Mouse (Mus musculus) neural tube, embryonic 10.5 days (tissue): ENCODE results near the gene Rarb.

Experiments used
- DNase-seq: peaks from one replicate; pipeline ENCODE4 v3.0.0-alpha.2; 2017; ENCODE audit warnings: low spot score; ENCODE audit errors: extremely low spot score

Gene Rarb

DNA sequence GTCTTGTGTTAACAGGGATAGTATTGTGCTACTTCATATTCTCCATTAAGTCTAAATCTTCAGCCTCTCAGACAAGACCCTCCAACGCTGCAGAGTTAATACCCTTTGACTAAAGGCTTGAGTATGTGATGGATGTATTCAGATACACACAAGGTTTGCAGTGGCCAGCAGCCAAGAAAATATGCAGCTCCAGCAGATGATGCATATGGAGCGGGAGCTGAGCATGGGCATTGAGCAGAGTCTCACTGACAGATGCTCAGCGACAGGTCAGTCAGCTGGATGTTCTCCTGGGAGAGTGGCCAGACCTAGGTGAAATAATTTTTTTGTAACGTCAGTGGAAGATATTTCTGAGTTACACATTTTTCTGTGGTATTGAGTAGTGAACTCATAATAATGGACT lies 229.8 kb downstream of the Rarb start:
- no peak for DNase-seq

DNA sequence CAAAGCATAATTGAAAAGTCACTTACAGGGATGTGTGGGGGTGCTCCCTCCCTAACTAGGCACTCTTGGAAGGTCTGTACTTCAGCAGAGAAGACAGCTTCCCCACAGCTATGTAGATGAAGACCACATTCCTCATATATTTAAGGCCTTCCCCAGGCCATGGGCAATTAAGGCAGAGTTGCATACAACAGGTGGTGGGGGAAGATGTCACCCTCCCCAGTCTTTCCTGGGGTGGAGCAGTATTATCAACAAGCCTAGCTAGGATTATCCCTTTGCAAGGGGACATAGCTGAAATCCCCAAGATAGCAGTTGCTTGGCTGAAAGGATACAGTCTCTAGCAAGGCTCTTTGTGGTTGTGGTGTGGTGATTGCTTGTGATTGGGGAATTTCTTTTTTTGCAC lies 240.9 kb downstream of the Rarb start:
- no peak for DNase-seq

DNA sequence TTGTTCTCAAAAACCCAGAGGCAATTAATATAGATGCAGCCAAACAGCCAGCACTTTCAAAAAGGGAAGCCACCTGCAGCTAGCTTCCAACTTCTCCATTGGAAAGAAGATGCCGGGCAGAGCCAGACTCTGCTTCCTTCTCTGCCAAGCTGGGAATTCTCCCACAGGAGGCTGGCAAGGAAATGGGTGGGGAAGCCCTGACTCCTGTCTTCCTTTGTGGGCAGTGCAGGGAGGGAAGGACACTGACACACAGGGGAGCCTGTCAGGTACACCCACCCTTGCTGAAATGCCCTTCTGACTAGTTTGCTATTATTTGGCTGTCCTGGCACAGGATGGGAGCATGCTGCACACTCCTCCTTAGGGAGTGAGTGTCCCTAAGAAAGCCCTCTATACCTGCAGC lies 241.9 kb downstream of the Rarb start:
- no peak for DNase-seq

DNA sequence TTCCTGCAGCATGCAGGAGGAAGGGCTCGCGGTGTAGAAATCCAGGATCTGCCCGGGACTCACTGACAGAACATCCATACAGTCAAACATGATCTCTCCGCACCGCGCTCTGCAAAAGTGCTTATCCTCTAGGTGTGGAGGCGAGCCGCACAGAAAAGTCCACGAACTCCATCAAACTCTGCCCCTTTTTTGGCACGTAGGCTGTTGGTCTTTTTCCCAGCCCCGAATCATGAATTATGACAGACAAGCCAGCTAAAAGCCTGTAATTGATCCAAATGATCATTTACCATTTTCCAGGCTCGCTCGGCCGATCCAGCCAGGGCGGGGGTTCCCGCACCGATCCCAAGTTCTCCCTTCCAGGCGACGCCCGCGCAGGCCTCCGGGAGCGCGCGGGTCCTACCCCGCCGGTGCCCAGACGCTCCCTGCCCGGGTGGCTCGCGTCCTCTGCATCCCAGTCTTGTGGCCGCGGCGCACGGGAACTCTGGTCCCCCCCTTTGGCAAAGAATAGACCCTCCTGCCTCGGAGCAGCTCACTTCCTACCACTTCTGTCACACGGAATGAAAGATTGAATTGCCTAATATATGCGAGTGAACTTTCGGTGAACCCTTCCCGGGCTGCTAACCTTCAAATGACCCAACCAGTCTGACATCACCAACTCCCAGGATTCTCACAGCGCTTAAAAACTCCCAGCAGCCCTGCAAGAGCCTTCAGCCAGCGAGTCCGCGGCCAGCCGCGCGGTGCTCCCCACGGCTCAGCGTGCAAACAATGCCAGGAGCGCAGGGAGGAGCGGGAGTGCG lies 243.8 kb downstream of the Rarb start:
- peak; percentile 94 for DNase-seq

DNA sequence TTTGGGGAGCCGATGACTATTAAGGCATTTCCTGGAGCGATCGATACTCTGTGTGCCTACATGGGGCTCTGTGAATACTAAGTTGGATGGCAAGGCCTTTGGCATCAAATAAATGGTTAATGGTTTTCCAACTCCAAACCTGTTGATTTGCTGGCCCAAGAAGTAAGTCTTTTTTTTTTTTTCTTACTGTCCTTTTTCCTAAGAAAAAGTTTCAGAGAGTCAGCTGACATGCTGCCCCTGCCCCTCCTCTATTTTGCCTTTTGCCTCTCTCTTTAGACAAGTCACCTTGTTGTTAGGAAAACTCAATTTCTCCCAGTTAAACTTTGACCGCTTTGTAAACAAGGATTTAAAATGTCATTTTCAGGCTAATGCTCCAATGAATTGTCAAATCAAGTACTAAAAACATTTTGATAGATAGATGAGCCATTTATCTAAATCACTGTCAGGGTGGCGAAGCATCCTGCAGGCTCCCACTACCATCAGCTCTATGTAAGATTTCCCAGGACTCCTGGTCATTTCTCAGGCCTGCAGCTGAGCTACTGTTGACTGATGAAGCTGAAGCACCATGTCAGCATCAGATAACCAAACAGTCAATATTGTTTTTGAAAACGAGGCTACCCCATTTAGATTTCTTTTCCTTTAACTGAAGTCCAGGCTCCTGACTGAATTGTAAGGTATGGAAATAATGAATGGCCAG lies 245.3 kb downstream of the Rarb start:
- no peak for DNase-seq

DNA sequence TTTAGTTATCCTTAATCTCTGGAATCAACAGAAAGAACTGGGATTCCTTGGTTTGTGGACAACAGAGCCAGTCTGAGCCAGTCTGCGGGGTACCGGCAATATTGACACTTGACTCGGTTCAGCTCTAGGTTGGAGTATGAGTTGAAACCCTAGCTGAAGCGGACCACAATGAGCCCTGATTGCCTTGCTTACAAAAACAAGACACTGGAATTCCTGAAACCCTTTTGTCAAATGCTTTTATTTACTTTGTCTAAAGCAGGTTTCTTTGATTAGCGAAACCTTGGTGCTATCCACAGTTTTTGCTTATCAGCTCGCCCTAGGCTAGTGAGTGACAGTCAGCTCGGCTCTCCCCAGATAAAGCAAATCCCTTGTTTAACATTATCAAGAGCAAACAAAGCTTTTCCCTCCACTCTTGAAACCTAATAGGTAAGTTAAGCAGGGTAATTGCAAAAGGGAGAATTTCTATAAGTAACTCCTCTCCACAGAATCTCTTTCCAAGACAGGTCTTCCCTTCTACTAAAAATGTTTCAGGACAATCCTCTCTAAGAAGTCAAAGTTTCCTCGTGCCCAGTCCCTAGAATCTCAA lies 246.1 kb downstream of the Rarb start:
- DNase-seq = no peak

DNA sequence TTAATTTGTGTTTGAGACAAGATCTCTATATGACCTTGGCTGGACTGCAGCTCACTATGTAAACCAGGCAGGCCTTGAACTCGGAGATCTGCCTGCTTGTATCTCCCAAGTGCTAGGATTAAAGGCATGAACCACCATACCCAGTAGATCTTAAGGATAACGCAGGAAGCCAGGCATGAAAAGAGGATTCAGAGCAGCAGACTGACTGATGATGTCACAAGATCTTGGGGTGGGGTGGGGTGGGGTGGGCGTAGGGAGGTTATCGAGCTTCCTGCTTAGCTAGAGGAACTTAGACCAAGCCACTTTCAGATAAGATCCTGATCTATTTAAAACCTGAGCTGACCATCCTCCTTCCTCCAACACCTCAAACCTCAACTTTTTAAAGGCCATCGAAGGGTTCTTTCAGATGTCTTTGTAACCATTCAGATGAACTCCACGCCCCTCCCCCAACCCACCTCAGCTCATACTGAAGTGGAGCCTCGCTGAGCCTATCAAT lies 249.4 kb downstream of the Rarb start:
- DNase-seq = no peak

DNA sequence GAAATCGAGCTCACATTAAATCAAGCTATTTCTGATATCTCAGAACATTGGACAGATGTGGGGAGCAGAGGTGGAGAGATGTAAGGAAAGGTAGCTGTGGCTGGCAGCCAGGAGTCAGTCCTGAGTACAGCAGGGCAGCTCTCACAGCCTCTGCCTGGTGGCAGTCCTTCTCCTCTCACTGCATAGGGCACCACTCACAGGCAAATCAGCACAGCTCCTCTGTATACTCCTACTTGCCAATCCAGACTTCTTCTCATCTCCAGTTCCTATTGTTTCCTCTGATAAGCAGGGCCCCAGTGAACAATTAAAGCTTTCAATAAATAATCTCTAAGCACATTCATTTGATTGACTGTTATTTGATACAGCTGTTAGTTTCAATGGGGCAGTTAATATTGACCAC lies 252.0 kb downstream of the Rarb start:
- no peak for DNase-seq

DNA sequence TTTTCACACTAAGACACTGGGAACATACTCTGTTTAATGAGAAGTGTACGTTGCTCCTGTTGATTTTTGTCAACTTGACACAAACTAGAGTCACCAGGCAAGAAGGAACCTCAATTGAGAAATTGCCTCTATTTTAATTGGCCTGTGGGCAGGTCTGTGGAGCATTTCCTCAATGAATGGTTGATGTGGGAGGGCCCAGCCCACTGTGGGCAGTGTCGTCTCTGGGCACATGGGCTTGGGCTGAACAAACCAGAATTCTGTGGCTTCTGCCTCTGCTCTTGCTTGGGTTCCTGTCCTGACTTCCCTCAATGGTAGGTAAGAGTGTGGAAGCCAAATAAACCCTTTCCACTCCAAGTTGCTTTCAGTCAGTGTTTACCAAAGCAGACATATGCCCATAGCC lies 255.0 kb downstream of the Rarb start:
- DNase-seq = no peak

DNA sequence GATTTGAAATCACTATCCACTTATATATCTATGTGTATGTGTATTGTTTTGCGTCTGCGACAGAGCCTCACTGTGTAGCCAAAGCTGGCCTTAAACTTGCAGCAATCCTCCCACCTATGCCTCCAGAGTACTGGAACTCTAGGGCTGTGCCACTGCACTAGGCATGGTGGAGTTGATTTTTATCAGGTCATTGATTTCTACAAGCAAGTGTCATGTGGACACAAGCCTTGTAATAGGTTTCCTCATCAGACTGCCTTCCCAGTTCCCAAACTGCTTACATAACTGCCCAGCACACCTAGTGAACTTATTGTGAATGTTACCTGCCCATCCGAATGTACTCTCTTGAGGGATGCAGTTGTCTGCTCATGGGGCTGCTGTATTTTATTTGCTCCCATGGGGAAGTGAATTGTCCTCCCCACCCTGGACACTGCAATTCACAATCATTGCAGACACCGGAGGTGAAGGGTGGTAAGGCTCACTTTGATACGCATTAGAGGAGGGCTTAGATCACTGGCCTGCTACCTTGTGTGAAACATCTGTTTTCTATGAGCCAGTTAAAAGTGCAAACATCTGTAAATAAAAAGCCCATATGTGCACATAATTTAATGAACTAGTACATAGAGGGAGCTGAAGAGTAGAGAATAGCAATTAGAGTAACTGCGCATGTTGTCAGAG lies 257.3 kb downstream of the Rarb start:
- DNase-seq = no peak

DNA sequence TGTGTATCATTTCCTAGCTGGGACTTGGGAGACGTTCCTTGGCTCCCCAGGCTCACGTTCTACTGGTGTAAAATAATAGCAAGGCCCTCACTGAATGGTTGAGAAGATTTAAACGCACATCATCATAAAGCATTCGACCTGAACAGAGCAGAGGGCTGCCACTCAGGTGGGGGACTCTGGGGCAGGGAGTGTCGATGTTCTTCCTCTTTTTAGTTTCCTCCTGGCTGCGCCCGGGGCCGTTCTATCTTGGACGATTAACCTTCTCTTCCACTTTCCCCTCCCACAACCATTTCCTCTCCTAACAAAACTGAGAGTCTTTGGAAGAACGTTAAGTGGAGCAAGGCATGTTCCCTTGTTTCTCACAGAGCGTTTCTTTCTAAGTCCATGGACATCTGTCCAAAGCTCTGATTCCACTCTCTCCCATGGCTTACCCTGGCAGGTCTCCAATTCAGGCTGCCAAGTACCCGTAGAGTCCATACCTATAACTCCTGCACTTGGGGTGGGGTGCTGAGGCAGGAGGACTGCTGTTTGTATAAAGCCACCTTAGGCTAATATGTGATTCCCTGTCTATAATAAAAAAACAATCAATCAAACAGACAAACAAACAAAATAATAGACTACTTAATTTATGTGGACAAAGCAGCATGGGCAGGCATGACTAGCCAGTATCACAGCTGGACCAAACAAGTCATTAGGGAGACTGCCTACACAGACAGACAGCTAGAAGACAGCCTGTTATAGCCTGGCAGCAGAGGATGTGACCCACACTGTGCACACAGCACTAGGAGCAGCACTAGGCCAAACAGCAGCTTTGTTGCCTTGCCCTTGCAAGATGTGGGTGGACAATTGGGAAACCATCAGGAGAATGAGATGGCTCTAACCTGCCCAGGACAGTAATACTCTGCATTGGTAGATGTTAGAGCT lies 259.4 kb downstream of the Rarb start:
- DNase-seq = no peak

DNA sequence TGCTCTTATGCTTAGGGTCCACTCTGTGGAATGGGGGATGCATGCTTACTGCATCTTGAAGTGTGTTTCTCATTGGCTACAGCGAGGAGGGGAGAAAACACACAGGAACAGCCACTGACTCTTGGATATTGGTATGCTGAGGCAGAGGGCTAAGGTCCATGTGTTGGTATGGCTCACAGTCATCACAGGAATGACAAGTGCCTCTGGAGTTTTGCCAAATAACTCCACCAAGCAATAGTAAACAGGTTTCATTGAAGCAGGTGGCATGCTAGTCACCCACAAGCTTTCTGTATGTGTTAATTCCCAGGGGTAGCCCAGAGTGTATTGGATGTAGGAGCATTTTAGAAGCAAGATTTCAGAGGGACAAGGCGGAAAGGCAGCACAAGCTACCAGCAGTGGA lies 260.9 kb downstream of the Rarb start:
- no peak for DNase-seq

DNA sequence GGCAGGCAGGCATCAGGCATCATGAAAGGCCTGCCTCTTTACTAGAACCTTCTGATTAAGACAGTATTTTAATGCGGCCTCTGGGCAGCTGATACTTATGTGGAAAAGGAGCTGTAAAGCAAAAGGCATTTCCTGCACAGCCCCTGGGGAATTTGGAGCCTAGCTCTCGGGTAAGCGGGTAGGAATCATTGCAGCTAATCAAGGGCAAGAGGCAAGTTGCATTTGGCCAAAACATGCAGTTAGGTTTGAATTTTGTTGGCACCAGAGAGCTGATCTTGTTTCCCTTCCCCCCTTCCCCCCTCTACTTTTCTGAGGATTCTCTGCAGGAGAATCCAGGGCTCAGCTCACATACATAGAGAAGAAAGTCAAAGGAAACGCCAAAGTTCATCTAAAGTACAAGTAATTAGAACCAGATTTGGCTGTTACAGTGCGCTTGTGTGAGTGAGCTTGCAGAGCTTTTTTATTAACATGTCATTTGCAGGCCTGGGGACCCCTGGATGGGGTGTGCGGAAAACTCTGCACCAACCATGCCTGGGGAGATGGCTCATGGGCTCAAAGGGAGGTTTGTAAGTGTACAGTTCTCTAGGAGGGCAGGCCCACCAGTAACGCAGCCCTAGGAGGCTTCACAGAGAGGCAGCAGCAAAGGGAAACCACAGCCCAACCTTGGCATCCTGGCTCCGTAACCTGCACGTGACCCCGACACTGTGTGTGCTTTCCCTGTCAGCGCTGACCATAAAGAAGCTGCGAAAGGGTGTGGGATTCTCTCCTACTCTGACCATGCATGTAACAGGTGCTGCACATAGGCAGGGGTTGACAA lies 264.1 kb downstream of the Rarb start:
- DNase-seq = peak; percentile 49

DNA sequence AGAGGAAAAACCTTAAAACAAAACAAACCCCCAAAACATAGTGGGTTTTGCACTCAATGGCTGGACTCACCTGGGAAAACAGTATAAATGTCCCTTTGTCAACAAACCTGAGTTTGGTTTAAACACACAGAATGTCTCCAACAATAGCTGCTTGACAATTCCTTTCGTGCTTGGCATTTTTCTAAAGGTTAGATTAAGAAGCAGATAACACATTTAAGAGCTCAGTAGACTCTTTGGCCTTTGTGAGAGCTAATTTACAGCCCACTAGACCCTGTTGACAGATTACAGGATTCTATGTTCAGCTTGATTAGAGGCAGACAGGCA lies 264.7 kb downstream of the Rarb start:
- no peak for DNase-seq

DNA sequence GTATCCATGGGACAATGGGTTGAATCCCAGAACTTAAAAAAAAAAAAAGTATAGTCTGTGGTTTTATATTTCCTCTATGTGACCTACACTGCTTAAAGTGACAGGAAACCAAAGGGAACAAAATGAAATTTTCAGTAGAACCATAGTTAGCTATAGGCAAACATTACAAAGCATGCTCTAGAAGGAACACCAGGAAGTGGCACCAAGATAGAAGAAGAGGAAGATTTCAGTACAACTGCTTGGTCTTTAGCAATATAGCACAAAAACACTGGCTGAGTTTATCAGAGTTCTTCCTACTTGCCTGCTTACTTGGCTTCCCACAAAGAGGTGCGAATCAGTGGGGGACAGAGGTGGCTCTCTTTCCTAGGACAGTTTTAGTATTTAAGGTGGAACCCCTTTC lies 266.7 kb downstream of the Rarb start:
- no peak for DNase-seq

DNA sequence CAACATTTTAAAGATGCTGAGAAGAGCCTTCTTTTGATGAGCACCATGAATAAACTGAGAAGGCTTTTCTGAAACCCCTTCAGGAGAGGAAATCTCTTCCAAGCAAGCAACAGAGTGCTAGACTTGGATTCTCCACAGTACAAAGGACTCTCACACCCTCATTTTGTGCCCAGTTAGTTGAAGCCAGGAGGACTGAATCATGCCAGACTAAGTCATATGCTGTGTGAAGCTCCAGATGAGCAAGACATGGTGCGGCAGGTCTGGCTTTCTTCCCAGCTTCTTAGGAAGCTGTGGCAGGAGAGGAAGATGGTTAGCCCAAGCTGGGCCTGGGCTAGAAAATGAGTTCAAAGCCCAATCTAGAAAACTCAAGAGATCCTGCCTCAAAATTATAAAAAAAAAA lies 267.1 kb downstream of the Rarb start:
- DNase-seq = no peak

DNA sequence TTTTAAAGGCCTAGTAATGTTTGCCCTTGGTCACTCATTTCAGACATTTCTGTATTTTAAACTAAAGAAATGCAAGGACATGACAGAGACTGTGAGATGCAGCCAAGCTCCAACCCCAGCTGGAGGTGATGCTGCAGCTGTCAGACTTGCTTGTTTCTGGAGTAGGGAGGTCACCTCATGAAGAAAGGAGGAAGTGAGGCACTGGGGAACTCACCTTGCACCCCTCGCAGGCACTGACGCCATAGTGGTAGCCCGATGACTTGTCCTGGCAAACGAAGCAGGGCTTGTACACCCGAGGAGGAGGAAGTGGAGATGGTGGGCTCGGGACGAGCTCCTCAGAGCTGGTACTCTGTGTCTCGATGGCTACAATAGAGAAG lies 270.8 kb downstream of the Rarb start:
- no peak for DNase-seq

DNA sequence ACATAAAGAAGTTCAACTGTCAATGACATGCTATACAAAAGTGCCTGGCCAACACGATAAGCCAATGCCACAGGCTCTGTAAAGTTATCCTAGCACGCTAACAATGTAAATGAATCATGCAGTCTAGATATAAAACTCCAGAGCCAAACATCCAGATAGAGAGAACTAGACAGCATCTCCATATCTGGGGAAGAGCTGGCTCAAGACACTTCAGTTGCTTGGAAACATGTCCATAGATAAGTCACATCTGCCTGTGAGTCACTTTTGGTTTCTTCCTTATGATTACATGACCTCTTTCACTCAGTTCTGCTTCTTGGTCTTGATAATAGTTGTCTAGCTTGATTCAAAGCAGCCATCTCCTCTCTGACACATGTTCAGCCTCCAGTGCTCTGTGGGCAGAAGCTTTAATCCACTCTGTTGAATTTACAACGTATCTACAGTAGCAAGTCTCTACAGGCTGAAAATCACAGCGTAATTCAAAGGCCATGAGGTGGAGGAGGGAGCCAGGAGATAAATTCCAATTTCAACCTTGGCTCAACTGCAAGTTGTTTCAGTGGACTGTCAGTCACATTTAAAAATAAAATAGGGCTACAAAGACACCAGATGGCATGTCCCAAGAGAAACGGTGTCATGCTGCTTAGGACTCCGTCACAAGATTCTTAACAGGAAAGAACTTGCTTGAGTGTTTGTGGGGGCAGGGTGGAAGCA lies 271.3 kb downstream of the Rarb start:
- no peak for DNase-seq

DNA sequence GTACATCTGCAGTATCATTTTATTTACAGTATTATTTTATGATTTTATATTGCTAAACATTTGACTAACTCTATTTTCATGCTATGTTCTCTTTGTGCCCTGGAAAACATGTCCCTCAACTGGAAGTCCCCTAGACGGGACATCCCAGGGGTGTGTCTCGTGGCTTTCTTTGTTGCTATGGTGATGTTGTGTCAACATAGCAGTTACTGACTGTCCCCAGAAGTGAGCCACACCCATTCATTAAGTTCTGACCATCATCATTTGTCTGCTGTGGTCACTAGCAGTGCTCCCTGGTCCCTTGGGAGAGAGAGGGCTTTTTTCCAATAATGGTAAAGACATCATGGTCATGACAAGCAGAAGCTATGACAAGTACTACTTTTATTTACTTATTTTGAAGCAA lies 274.0 kb downstream of the Rarb start:
- DNase-seq = no peak

DNA sequence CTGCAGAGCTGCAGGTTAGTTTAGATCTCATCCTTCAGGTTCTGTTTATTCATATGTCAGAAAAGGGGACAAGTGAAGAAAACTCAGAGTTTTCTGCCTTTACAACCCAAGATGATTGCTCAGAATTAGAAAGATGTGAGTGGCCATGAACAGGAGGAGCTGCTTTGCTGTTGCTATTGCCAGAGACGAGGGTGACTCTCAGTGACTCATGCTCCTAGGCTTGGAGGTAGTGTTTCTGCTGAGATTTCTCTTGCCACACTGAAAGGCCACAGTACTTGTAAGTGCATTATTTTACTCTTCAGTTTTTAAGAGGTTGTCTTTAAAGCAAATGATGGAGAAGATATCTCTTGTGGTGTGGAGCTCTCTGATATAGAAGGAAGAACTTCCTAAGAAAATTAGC lies 277.3 kb downstream of the Rarb start:
- no peak for DNase-seq
